Mouse (Mus musculus) T-helper 17 cell (primary cell): Measurements from ENCODE around the gene Slc25a11.

Experiments
- in situ Hi-C, 2 experiments: fragments of 300-600 bp; cut with MboI, MseI; formaldehyde crosslinking; loops; 1 replicate in 1 of 2; 2 replicates in 1 of 2; pipeline ENCODE4 v1.15.1; 2025; ENCODE audit warnings: high pct_unique_total_duplicates in 2 of 2

Slc25a11 gene

DNA sequence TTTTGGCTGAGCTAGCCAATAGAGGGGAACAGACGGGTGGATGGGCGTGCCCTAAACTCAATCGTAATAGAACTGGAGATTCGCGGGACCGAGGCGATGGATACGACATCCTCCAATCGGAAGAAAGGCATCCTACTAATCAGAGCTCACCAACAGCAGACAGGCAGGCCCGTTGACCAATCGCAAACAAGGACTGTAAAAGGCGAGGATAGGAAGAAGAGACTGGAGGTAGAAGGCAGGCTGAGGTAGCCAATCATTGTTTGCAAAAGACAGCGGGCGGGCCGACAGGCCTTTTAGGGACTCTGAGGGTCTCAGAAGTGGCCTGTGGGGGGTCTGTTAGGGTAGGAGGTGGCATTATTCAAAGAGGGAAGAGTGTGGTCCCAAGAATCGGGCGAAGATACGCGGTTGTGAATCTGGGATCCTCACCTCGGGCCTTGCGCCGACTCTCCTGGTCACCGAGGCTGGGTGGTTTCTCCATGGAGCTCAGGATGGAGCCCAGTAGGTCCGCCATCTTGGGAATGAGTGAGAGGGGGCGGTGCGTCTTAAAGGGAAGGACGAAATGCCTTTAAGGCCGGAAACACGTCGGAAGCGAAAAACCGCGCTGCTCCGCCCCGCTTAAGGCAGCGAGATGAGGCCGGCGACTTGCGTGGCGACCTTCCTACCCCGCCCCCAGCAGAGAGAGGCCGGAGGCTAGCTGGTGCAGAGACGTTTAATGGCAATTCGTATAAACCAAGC lies 21.7 kb upstream of the Slc25a11 start, which contains the start of gene Spag7:
Spag7 (minus strand) TSS at position 646 of the 735 bp plus-strand sequence.
- in situ Hi-C loops = loop anchor here (10.0 to 25.0 kb wide), 3 partner anchors 754 to 1582 kb away; partner anchors contain the start of genes Gps2 (in 1 of the 2), Per1 (in 1 of the 2) and Vamp2 (in 1 of the 2)

DNA sequence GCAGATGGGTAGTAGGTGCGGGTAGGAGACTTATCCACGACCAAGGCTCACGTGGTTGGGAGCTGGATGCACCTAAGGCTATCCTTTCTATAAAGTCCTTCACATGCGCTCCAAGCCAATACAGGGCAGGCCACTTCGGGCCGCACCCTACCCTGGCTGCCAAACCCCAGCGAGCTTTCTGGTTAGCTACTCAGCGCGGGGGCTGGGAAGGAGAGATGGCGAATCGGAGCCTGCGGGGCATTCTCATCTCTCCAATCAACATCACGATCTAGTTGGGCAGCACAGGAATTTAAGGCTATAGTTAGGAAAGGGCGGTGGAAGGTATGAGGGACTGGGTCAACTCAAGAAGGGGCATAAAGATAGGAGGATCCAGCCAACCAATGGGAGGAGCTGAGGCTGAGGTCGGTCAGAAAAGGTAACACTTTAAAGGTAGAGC lies 21.1 kb upstream of the Slc25a11 start:
- in situ Hi-C loops = loop anchor here (10.0 to 25.0 kb wide), 3 partner anchors 754 to 1581 kb away; partner anchors contain the start of genes Gps2 (in 1 of the 2), Per1 (in 1 of the 2) and Vamp2 (in 1 of the 2)

DNA sequence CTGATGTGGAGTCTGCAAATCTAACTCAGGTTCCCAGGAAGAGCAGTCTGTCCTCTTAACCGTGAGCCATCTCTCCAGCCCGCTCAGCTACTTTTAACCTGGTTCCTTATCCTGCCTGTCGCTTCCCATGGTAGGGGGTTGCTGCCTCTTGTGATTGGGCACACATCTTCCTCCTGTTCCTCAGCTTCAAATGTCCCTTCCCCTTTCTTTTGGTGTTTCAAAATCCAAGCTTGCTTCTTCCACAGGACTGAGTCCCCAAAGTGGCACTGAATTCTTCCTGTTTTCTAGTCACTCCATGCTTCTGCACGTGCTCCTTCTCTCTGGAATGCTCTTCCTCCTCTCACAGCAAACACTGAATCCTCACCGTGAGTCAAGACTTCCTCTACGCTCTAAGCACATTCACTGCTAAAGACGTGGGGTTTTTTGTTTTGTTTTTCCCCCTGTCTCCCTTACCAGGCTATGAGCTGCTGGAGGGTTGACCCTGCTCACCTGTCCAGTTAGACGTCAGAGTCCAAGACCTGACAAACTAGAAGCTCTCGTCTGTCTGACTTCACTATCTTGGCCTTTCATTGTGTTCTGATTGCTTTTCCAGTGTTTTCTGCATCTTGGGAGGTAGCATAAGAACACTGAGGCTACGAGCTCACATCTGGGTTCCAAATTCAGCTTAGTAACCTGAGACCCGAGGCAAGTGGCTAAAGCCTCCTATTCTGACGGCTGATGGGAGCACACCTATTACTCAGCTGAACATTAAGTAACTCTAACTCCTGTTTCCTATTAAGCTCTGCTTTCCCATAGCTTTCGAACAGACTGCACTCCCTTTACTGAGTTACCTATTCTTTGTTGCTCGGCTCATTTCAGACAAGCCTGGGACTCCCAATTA lies 20.2 kb upstream of the Slc25a11 start:
- in situ Hi-C loops = loop anchor here (10.0 to 25.0 kb wide), 3 partner anchors 753 to 1580 kb away; partner anchors contain the start of genes Gps2 (in 1 of the 2), Per1 (in 1 of the 2) and Vamp2 (in 1 of the 2)

DNA sequence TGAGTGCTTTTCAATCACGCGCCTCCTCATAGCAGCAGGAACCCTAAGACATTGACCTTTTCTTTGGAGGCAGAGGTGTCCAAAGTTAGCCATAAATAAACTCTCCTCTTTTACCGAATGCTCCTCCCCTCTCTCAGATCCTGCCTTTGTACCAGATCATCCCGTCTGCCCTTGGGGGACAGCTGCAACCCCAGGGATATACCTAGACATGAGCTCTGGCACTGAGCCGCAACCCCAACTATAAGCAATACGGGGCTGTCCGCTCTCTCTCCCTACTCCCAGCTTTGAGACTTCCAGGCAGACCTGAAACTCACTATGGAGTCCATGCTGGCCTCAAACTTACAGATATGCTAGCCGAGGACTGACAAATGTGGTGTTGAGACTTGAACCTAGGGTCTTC lies 19.4 kb upstream of the Slc25a11 start:
- in situ Hi-C loops = loop anchor here (10.0 to 25.0 kb wide), 3 partner anchors 752 to 1579 kb away; partner anchors contain the start of genes Gps2 (in 1 of the 2), Per1 (in 1 of the 2) and Vamp2 (in 1 of the 2)

DNA sequence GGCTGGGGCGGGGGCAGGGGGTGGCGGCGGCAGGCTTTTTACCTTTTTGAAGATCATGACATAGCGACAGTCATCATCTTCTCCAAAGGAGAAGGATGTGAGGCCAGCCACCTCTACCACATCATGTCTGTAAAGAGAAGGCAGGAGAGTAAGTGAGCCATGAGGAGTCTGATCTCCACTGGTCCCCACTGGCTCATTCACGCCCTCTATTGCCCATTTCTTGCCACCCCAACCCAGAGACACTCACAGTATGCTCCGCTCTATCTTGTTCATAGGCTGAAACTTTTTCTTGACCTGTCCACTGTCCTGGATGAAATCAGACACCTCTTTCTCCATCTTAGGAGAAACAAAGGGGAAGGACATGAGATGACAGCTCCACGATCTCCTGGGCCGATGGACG lies 17.5 kb upstream of the Slc25a11 start:
- in situ Hi-C loops = loop anchor here (10.0 to 25.0 kb wide), 3 partner anchors 750 to 1577 kb away; partner anchors contain the start of genes Gps2 (in 1 of the 2), Per1 (in 1 of the 2) and Vamp2 (in 1 of the 2)

DNA sequence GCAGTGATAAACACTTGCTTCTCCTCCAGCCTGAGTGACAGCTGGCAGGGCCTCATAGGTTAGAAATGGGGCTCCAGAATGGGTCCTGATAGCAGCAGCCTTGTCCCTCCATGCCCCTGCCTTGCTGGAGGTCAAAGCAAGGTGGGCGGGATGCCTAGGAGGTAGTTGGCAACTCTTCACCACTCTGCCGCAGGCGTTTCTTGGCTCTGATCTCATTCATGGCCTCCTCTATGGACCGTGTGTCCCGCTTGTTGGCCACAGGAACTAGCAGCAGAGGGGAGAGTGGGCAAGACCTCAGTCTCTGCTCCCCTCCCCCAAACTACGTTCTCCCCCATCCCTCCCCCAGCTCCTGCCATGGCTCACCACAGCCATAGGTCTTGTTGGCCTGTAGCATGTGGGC lies 16.7 kb upstream of the Slc25a11 start:
- in situ Hi-C loops = loop anchor here (10.0 to 25.0 kb wide), 3 partner anchors 749 to 1577 kb away; partner anchors contain the start of genes Gps2 (in 1 of the 2), Per1 (in 1 of the 2) and Vamp2 (in 1 of the 2)

DNA sequence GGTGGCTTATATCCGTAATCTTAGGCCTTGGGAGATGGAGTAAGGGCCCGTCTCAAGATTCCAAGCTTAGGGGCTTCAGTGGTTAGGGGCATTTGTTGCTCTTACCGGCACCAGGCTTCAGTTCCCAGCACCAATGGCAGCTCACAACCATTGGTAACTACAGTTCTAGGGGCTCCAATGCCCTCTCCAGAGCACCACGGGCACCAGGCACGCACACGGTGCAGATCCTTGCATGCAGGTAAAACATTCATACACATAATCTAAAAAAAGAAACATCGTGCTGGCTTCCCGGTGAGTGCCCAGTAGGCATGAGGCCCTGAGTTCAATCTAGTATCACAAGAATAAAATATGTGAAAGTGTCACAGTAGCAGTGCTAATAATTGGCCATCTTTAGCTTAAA lies 15.8 kb upstream of the Slc25a11 start:
- in situ Hi-C loops = loop anchor here (10.0 to 25.0 kb wide), 3 partner anchors 748 to 1576 kb away; partner anchors contain the start of genes Gps2 (in 1 of the 2), Per1 (in 1 of the 2) and Vamp2 (in 1 of the 2)

DNA sequence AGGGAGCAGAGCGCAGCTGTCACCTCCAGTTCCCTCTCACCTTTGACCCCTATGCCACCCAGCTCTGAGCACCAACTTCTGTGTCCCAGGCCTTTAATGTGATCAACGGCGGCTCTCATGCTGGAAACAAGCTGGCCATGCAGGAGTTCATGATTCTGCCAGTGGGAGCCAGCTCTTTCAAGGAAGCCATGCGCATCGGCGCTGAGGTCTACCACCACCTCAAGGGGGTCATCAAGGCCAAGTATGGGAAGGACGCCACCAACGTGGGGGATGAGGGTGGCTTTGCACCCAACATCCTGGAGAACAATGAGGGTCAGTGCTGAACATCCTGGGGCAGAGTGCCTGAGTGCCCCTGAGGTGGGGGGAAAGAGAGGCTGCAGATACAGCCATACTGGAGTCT lies 13.3 kb upstream of the Slc25a11 start:
- in situ Hi-C loops = loop anchor here (10.0 to 25.0 kb wide), 3 partner anchors 746 to 1573 kb away; partner anchors contain the start of genes Gps2 (in 1 of the 2), Per1 (in 1 of the 2) and Vamp2 (in 1 of the 2)

DNA sequence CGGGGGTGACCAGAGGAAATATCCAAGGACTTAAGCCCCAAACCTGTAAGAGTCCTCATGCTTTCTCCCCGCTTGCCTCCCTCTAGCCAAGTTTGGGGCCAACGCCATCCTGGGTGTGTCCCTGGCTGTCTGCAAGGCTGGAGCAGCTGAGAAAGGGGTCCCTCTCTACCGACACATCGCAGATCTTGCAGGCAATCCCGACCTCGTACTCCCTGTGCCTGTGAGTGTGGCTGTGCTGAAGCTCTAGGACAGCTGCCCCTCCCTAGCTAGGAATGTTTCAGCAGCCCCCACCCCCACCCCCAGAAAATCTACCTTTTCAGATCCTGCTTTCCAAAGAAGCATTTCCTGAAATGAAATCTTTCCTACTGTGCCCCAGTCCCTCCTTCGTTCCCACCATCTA lies 11.7 kb upstream of the Slc25a11 start:
- in situ Hi-C loops = loop anchor here in 1 of 2 experiments (10.0 to 25.0 kb wide), 2 partner anchors 664 to 1572 kb away; partner anchors contain the start of genes Gabarap, Per1, Phf23 and Vamp2

DNA sequence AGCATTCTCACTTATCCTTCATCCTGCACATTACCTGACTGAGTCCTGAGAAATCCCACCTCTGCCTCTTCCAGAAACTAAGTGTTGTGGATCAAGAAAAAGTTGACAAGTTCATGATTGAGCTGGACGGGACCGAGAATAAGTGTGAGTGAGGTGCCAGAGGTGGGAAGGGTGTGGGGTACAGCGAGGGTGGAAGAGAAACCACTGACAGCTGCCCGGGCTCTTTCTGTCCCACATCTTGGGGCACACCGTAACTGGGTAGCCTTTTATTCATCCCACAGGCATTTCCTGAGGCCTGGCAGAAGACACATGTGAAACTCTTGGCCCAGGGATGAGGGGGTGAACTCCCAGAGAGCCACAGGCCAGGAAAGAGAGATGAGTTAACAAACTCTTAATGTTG lies 11.2 kb upstream of the Slc25a11 start:
- in situ Hi-C loops = loop anchor here in 1 of 2 experiments (10.0 to 25.0 kb wide), 2 partner anchors 664 to 1571 kb away; partner anchors contain the start of genes Gabarap, Per1, Phf23 and Vamp2

DNA sequence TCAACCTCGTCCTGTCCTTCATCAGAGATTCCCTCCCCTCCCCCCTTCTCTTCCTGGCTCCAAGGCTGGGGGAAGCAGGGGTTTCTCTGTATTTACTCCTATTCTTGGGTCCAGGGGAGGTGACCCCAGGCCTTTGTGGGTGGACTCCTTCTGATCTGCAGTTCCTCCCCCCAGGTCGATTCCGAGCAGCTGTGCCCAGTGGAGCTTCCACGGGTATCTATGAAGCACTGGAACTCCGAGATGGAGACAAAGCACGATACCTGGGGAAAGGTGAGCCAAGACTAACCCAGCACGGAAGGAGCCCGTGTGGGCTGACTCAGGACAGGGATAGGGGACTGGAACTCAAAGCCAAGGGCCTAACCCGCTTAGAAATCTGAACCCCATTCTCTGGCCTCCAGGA lies 10.7 kb upstream of the Slc25a11 start:
- in situ Hi-C loops = loop anchor here in 1 of 2 experiments (10.0 to 25.0 kb wide), 2 partner anchors 663 to 1571 kb away; partner anchors contain the start of genes Gabarap, Per1, Phf23 and Vamp2

DNA sequence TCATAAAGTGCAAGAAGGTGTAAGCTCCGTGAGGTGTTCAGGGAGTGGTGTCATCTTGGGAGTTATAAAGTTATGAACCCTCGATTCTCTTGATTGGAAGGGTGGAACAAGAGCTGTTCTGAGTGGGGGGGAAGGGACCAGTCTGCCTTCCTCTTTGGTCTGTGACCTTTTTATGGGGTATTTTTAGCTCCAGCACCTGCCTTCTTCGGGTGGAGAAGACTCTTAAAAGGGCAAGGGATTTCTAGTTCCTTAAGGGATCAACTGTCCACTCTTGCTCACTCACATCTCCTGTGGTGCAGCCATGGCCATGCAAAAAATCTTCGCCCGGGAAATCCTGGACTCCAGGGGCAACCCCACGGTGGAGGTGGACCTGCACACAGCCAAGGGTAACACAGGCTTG lies 10.3 kb upstream of the Slc25a11 start:
- in situ Hi-C loops = loop anchor here in 1 of 2 experiments (10.0 to 25.0 kb wide), 2 partner anchors 663 to 1570 kb away; partner anchors contain the start of genes Gabarap, Per1, Phf23 and Vamp2

DNA sequence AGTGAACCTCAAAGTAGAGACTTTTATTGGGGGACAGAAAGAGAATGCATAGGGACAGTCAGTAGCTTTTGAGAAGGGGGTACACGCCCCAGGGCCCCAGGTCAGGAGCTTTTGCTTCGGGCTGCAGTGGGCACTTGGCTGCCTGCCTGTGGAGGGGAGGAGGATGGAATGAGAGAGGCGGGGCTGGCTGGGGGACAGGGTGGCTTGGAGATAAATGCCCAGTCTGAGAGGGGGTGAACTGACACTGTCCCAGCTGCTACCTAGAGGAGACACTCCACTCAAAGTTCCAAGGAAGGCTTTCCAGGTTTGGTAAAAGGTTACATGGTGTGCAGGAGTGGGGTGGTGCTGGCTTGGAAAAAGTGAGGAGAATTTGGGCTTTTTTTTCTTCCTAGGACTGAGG lies 9.7 kb upstream of the Slc25a11 start, which contains the start of gene Eno3:
Eno3 (plus strand) TSS at position 239 of the 400 bp plus-strand sequence.
- in situ Hi-C loops = loop anchor here in 1 of 2 experiments (10.0 to 25.0 kb wide), 2 partner anchors 662 to 1570 kb away; partner anchors contain the start of genes Gabarap, Per1, Phf23 and Vamp2

DNA sequence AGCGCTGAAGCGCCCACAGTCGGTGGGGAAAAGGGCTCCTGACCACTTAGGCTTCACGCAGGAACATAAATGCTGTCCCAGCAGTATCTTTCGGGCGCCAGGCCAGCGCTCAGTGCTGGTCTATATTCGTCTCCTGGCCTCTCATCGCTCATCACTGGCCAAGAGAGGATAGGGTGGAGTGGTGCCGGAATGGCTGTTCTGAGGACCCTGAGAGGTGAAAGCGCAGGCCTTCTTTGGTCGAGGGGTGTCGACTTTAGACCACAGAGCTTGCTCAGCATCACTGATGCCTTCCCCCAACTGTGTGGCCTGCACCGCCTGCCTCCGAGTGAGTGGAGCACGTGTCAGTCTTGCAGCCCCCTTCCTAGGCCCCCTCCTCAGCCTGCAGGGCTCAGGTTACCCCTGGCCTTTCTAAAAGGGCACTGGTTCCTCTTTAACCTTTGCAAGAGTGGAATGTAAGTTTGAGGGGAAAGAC lies 9.2 kb upstream of the Slc25a11 start:
- in situ Hi-C loops = loop anchor here in 1 of 2 experiments (10.0 to 25.0 kb wide), 2 partner anchors 662 to 1569 kb away; partner anchors contain the start of genes Gabarap, Per1, Phf23 and Vamp2

DNA sequence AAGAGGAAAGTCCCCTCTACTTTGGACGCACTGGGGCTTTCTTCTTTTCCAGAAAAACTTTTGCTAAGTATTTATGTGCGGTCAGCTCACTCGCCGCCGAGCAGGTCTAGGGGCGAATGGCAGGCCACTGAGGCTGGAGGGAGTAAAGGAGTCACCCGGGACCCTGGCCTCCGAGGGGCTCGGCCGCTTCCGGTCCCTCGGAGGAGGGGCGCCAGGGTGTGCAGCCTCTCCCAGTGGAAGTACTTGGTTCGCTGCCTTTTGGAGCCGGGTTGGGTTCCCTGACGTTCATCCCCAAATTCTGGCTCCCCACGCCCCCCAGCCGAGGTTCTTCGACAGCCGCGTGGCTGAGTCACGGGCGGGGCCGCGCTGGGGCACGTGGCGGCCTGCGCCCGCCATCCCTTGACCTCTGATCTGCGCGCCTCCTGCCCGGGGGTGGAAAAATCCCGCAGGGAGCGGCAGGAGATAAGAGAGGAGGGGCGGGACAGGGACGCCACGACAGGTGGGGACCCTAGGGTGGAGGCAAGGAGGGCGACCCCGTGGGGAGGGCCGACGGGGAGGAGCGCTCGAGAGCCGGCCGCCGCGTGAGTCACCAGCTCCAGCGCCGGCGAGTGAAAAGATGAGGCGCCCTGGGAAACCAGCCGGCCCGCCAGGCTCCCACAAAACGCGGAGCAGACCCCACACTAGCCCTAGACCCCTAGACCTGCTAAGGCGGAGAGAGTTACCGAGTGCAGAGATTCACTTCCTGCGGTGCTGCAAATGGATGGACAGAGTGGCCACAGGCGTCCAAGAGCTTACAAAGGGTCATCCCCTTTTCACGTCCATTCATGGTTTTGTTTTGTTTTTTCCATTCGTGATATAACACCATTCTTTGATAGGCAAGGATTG lies 8.5 kb upstream of the Slc25a11 start:
- in situ Hi-C loops = loop anchor here in 1 of 2 experiments (10.0 to 25.0 kb wide), 2 partner anchors 661 to 1569 kb away; partner anchors contain the start of genes Gabarap, Per1, Phf23 and Vamp2

DNA sequence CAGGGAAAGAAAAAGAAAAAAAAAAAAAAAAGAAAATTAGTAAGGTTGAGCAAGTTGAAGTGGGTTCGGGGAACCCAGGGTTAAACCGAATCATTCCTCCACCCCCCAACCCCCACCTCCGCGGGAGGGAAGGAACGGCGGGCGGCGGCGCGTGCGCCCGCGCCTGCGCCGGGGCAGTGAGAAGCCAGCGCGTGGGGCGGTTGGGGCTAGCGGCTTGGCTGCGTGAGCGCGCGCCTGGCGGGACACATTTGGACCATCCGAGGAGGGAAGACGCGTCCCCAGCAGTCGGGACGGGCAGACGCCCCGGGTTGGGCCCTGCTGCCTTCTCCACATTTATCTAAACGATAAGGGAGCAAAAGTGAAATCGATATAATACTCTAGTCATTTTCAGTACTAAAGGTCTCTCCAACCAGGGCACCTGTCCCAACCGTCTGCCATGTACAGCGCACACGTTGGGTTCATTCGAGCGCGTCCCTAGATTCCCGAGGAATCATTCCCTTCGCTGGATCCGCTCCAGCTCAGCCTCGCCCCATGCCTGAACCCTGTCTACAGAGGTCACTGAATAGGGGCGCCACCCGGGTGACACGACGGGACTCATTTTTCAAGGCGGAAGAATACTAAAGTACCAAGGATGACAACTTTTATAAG lies 7.8 kb upstream of the Slc25a11 start:
- in situ Hi-C loops = loop anchor here in 1 of 2 experiments (10.0 to 25.0 kb wide), 2 partner anchors 660 to 1568 kb away; partner anchors contain the start of genes Gabarap, Per1, Phf23 and Vamp2

DNA sequence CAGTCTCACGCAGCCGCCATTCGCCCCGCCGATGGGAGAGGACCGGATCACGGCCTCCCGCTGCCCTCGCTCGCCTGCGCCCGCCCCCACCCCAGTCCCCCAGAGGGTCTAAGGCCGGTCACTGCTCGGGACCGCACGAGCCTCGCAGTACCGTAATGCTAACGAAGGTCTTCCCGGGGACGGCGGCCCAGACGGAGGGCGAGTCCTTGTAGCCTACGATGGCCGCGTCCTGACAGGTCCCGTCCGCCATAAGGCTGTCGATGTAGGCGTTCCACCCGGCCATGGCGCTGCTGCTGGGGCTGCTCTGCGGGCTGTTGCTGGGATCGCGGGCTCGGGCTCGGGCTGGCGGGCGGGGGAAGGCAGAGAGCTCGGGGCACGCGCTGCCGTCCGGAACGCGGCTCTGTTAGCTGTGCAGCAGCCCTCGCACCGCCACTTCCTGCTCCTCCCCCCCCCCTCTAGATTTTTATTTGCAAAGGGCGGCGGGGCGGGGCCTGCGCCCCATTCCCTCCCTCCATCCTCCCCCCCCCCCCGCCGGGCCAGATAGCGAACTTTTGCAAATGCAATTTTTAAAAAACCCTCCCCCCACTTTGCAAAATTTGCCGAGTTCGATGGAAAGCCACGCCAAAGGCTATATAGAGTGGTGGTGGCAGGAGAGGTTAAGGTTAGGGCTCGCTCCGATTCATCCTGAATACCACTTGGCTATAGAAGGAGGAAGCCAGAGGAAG lies 7.1 kb upstream of the Slc25a11 start, which contains the start of gene Pfn1:
Pfn1 (minus strand) TSS at position 447 of the 725 bp plus-strand sequence.
- in situ Hi-C loops = loop anchor here in 1 of 2 experiments (10.0 to 25.0 kb wide), 2 partner anchors 660 to 1567 kb away; partner anchors contain the start of genes Gabarap, Per1, Phf23 and Vamp2
